Mouse (Mus musculus) E14TG2a.4 (cell line): ENCODE data around the gene Krt36.

Source experiments
- H3K27me3 ChIP-seq: 2 replicates; pipeline ENCODE4 v1.6.1; 2014; ENCODE audit warnings: low read length, control low read depth; ENCODE audit not compliant: insufficient read depth
- H3K36me3 ChIP-seq: 2 replicates; pipeline ENCODE4 v1.6.1; 2014; ENCODE audit warnings: low read length, control low read depth; ENCODE audit not compliant: insufficient read depth
- H3K4me1 ChIP-seq: replicated peaks from 2 replicates; pipeline ENCODE4 v1.6.1; 2014; ENCODE audit warnings: low read depth, low read length, control low read depth
- H3K4me3 ChIP-seq: replicated peaks from 2 replicates; pipeline ENCODE4 v1.5.1; 2014; ENCODE audit warnings: mild to moderate bottlenecking, low read length
- H3K9me3 ChIP-seq: 2 replicates; pipeline ENCODE4 v1.6.1; 2014; ENCODE audit warnings: low read length, control low read depth
- CTCF ChIP-seq: conservative IDR thresholded peaks from 2 replicates; pipeline ENCODE4 v1.5.1; 2014; ENCODE audit warnings: low read length
- NANOG ChIP-seq: IDR thresholded peaks from 2 replicates; pipeline ENCODE4 v1.6.1; 2014; ENCODE audit warnings: borderline replicate concordance, low read length, mixed read lengths
- POU5F1 ChIP-seq: IDR thresholded peaks from 2 replicates; pipeline ENCODE4 v1.6.1; 2014; ENCODE audit warnings: low read length, borderline replicate concordance

Gene Krt36

GRCm38 (mm10) chr11:100137693-100138092 lies 32.3 kb upstream of the Krt36 start:
- no peaks in the 10 kb centered on the region for H3K36me3 ChIP-seq
- H3K9me3 ChIP-seq: no peaks in the 10 kb centered on the region
- H3K4me3 ChIP-seq: no peak overlapping the region
- TF ChIP-seq POU5F1: no peak
- no peak for TF ChIP-seq NANOG
- TF ChIP-seq CTCF: no peak
- H3K4me1 ChIP-seq: peaks cover 22% of the 10 kb centered on the region
- H3K27me3 ChIP-seq: peaks cover 35% of the 10 kb centered on the region

DNA sequence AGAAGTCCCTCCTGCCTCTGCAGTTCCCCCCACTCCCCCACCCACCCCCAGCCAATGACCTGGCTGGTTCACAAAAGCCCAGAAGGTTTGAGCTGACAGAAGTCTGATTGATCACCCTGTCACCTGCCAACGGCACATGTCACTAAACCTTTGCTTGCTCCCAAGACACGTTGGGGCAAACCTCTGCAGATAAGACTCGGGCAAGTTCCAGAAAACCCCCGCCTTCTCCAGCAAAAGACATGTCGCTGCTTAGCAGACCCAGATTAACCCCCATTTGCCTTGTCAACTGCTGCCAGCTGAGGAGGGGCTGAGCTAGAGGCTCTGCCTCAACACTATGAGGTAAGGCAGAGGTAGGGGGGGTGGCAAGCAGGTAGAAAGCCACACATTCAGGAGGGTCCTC lies 31.1 kb upstream of the Krt36 start:
- no peak for TF ChIP-seq NANOG
- no peak for TF ChIP-seq POU5F1
- TF ChIP-seq CTCF: no peak

GRCm38 (mm10) chr11:100135731-100136130 lies 30.3 kb upstream of the Krt36 start, which contains the start of gene Krt15:
Gene Krt15 (minus strand): TSS chr11:100135928.
- Histone ChIP-seq H3K4me3 (no peak within 1 kb of the TSS), H3K27me3 (peaks cover 26% of the 10 kb centered on the region; the same call in 1 of the 2 replicates), H3K36me3 (no peaks in the 10 kb centered on the region), H3K9me3 (no peaks in the 10 kb centered on the region), H3K4me1 (peaks cover 25% of the 10 kb centered on the region)
- TF ChIP-seq POU5F1 (no peak), NANOG (no peak), CTCF (no peak)

More for the DNA sequence above, 31.1 kb upstream of the Krt36 start:
- H3K4me3 ChIP-seq: no peak overlapping the region
- H3K27me3 ChIP-seq: peaks cover 30% of the 10 kb centered on the region; the same call in 1 of the 2 replicates
- peaks cover 25% of the 10 kb centered on the region for H3K4me1 ChIP-seq
- H3K36me3 ChIP-seq: no peaks in the 10 kb centered on the region
- no peaks in the 10 kb centered on the region for H3K9me3 ChIP-seq

DNA sequence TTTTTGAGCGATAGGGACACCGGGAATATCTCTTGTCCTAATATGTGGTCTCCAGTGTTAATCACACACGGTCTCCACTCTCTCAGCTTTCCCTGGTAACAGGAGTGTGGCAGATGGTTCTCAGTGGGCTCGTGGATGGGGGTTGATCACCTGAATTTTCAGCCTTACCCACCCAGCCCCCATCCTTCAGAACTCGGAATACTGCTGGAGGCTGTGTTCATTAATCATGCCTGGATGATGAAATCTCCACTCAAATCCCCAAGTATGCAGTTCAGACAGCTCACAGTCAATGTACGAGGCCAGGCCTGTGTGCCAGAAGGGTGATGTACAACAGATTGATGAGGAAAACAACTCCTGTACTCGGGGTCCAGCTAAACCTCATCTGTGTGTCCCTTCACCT lies 19.5 kb upstream of the Krt36 start:
- H3K4me3 ChIP-seq: no peak overlapping the region
- H3K36me3 ChIP-seq: no peaks in the 10 kb centered on the region
- H3K9me3 ChIP-seq: peaks cover 7% of the 10 kb centered on the region; the same call in 1 of the 2 replicates
- H3K27me3 ChIP-seq: peaks cover 13% of the 10 kb centered on the region
- H3K4me1 ChIP-seq: no peaks in the 10 kb centered on the region; the same call in 1 of the 2 replicates
- TF ChIP-seq POU5F1: no peak
- TF ChIP-seq NANOG: no peak

GRCm38 (mm10) chr11:100121466-100121865 lies 16.0 kb upstream of the Krt36 start, which contains the start of gene Krt13:
Gene Krt13 (minus strand): TSS chr11:100121566.
- TF ChIP-seq NANOG (no peak), CTCF (no peak), POU5F1 (no peak)
- no peak within 1 kb of the TSS for H3K4me3 ChIP-seq
- no peaks in the 10 kb centered on the region; the same call in 1 of the 2 replicates for H3K4me1 ChIP-seq
- peaks cover 7% of the 10 kb centered on the region; the same call in 1 of the 2 replicates for H3K9me3 ChIP-seq
- peaks cover 22% of the 10 kb centered on the region for H3K27me3 ChIP-seq
- no peaks in the 10 kb centered on the region for H3K36me3 ChIP-seq

- TF ChIP-seq POU5F1 (no peak), NANOG (no peak), CTCF (no peak)
- H3K4me3 ChIP-seq: no peak overlapping the region
- peaks cover 22% of the 10 kb centered on the region for H3K27me3 ChIP-seq
- peaks cover 7% of the 10 kb centered on the region; the same call in 1 of the 2 replicates for H3K9me3 ChIP-seq
- no peaks in the 10 kb centered on the region for H3K36me3 ChIP-seq
- H3K4me1 ChIP-seq: peaks cover 9% of the 10 kb centered on the region
Measured at GRCm38 (mm10) chr11:100120331-100120730, 14.9 kb upstream of the Krt36 start.

- TF ChIP-seq NANOG (no peak), CTCF (no peak), POU5F1 (no peak)
- H3K36me3 ChIP-seq: no peaks in the 10 kb centered on the region
- peaks cover 2% of the 10 kb centered on the region; the same call in 1 of the 2 replicates for H3K27me3 ChIP-seq
- no peak overlapping the region for H3K4me3 ChIP-seq
- H3K4me1 ChIP-seq: peaks cover 9% of the 10 kb centered on the region; the same call in 1 of the 2 replicates
- 0 out of 2 replicates have a peak, but pooled peaks cover 2% of the 10 kb centered on the region for H3K9me3 ChIP-seq
Measured at GRCm38 (mm10) chr11:100113742-100114029, 8.3 kb upstream of the Krt36 start.

- 0 out of 2 replicates have a peak, but pooled peaks cover 2% of the 10 kb centered on the region for H3K9me3 ChIP-seq
- TF ChIP-seq POU5F1 (no peak), NANOG (no peak), CTCF (no peak)
- H3K36me3 ChIP-seq: no peaks in the 10 kb centered on the region
- no peaks in the 10 kb centered on the region for H3K27me3 ChIP-seq
- H3K4me3 ChIP-seq: no peak overlapping the region
- peaks cover 9% of the 10 kb centered on the region; the same call in 1 of the 2 replicates for H3K4me1 ChIP-seq
Measured at GRCm38 (mm10) chr11:100112935-100113741, 7.7 kb upstream of the Krt36 start.

GRCm38 (mm10) chr11:100102693-100103429 lies 2.6 kb downstream of the Krt36 start:
- H3K4me1 ChIP-seq: no peaks in the 10 kb centered on the region
- no peak for TF ChIP-seq CTCF
- no peak for TF ChIP-seq POU5F1
- no peak for TF ChIP-seq NANOG
- H3K4me3 ChIP-seq: no peak overlapping the region
- no peaks in the 10 kb centered on the region for H3K36me3 ChIP-seq
- no peaks in the 10 kb centered on the region for H3K9me3 ChIP-seq
- H3K27me3 ChIP-seq: peaks cover 9% of the 10 kb centered on the region
